Mouse (Mus musculus) cerebellum, adult 2 months (tissue): ENCODE results near the gene Gm49510. TPM values are rescaled to one million over a fixed set of nuclear protein-coding genes. Genes with fewer than 3 reads are reported as not detected.

Experiments
- DNase-seq, 2 experiments: peaks; one replicate each; pipeline ENCODE4 v3.0.0; 2021
- H3K27ac ChIP-seq: fragments of 200-500 bp; 2 replicates; pipeline ENCODE4 v1.5.1; 2012; ENCODE audit warnings: low read length, control low read depth, inconsistent platforms; ENCODE audit not compliant: insufficient read depth
- H3K27me3 ChIP-seq: fragments of 200-500 bp; 2 replicates; pipeline ENCODE4 v1.6.1; 2012; ENCODE audit warnings: inconsistent platforms, mild to moderate bottlenecking, low read length, moderate library complexity; ENCODE audit not compliant: control insufficient read depth, insufficient read depth
- H3K4me1 ChIP-seq: fragments of 200-500 bp; 2 replicates; pipeline ENCODE4 v1.6.1; 2011; ENCODE audit warnings: low read length; ENCODE audit not compliant: control insufficient read depth, insufficient read depth
- H3K4me3 ChIP-seq: fragments of 200-500 bp; replicated peaks from 2 replicates; pipeline ENCODE3; 2011; ENCODE audit warnings: mild to moderate bottlenecking, low read depth, low read length, control low read depth; ENCODE audit not compliant: insufficient read depth
- CTCF ChIP-seq: fragments of 200-500 bp; IDR thresholded peaks from 2 replicates; pipeline ENCODE4 v1.5.1; 2011; ENCODE audit warnings: low read depth, mild to moderate bottlenecking, control low read depth, low read length, moderate library complexity, borderline replicate concordance; ENCODE audit not compliant: insufficient read depth
- POLR2A ChIP-seq: fragments of 200-500 bp; IDR thresholded peaks from 2 replicates; pipeline ENCODE4 v1.6.1; 2011; ENCODE audit warnings: low read length, control low read depth, borderline replicate concordance; ENCODE audit not compliant: insufficient read depth
- whole genome bisulfite sequencing: fragments of 180-500 bp; shearing (Covaris S2); methylation state at CpG from one replicate; pipeline ENCODE4 v1.1.7; 2018; 5-methylcytosine and 5-hydroxymethylcytosine counted together
- polyA plus RNA-seq: library from polyadenylated mRNA; depleted of rRNA; stranded (reverse); fragments of >200 nt; gene quantifications from 2 replicates; pipeline ENCODE4 v1.2.3, GENCODE M21; 2012

Gene Gm49510
- polyA plus RNA-seq, 1 experiment: 0.10 TPM

DNA sequence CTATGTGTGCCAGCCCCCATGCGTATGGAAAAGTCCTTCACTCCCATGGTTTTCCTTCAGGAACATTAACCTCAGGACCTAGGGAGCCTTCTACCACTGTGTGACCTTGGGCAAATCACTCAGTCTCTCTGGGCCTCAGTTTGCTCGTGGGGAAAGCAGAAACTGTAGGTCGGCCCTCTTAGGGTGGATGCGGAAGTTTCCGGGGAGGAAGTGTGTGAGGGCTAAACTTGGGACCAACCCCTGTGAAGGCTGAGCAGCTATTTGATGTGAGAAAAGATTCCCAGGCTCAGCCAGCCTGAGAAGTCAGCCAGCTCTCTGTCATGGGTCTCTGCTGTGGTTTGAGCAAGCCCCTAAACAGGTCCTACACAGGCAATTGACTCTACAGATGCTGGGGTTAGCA lies 37.2 kb upstream of the Gm49510 start:
- H3K27ac ChIP-seq: no peak overlapping the region
- DNase-seq: no peak
- TF ChIP-seq CTCF (no peak), POLR2A (no peak)
- H3K27me3 ChIP-seq: no peaks in the 10 kb centered on the region
- no peak overlapping the region for H3K4me3 ChIP-seq
- peaks cover 15% of the 10 kb centered on the region for H3K4me1 ChIP-seq
- 92% methylated on average over 5 of the region's 5 CpGs for WGBS

DNA sequence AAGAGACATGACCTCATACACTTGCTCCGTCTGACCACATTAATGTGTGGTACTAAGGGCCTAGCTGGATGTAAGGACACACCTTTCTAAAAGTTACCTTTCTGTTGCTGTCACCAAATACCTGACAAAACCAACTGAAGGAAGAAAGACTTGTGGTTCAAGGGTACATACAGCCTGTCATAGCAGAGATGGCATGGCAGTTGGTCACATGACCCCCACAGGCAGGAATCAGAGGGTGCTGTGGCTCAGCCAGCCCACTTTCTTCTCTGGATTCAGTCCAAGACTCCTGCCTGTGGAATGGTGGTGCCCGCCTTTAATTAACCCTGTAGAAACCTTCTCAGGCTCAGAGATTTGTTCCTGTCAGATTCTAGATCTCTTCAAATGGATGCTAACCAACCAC lies 36.3 kb upstream of the Gm49510 start:
- Histone ChIP-seq H3K4me3 (no peak overlapping the region), H3K27me3 (no peaks in the 10 kb centered on the region), H3K4me1 (peaks cover 13% of the 10 kb centered on the region), H3K27ac (no peak overlapping the region)
- TF ChIP-seq CTCF (no peak), POLR2A (no peak)
- WGBS: 66% methylated on average over 2 of the region's 2 CpGs
- no peak for DNase-seq

DNA sequence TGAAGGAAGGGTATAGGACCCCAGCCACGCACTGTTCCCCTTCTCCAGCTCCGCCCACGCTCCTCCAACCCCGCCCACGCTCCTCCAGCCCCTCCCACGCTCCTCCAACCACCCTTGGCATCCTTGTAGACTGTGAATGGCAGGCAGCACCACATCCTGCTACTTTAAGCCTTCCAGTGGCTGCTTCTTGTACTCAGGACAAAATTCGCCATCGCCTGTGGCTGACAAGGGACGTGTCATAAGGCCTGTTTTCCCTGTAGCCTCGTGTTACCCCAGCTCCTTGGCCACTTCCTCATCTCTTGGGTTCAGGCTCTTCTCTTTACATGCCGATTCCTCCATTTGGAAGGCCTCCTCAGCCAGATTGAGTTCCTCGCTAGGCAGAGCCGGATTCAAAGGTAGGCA lies 35.6 kb upstream of the Gm49510 start:
- no peak overlapping the region for H3K27ac ChIP-seq
- H3K4me1 ChIP-seq: peaks cover 11% of the 10 kb centered on the region
- no peaks in the 10 kb centered on the region for H3K27me3 ChIP-seq
- H3K4me3 ChIP-seq: no peak overlapping the region
- 70% methylated on average over 13 of the region's 13 CpGs for WGBS
- no peak for DNase-seq
- TF ChIP-seq POLR2A: no peak

DNA sequence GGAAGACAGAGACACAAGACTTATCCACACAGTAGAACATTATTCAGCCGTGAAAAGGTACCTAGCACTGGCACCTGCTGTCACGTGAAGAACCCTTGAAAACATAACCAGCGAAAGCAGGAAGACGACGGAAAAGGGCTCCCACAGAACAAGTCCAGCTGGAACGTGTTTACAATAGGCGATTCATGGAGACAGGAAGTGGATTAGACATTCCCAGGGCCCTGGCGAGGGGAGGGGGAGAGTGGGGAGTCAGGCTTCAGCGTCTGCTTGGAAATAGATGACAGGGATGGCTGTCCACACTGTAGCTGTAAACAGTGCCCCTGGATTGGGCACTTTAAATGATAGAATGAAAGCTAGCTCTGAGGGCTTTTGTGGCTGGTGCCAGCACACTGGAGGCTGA lies 31.1 kb upstream of the Gm49510 start:
- WGBS: 40% methylated on average over 9 of the region's 9 CpGs
- Histone ChIP-seq H3K27me3 (no peaks in the 10 kb centered on the region), H3K27ac (no peak overlapping the region), H3K4me1 (no peaks in the 10 kb centered on the region), H3K4me3 (no peak overlapping the region)
- TF ChIP-seq POLR2A (no peak), CTCF (no peak)
- no peak for DNase-seq

DNA sequence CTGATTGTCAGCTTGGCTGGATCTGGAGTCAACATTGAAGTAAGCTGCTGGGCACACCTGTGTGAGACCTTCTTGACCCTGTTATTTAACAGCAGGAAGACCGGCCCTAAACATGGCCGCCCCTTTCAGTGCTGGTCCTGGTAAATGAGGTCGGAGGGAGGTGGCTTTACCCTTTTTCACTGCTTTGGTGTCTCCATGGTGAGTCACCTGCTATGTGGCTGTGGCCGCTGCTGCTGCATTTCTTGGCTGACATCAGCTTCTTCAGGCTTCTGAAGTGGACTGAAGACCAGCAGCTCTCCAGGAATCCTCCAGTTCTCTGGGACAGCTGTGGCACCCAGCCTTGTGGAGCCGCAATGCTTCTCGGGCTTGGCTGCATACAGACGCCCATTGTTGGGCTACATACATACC lies 30.6 kb upstream of the Gm49510 start:
- Histone ChIP-seq H3K4me1 (no peaks in the 10 kb centered on the region), H3K27ac (no peak overlapping the region), H3K4me3 (no peak overlapping the region), H3K27me3 (no peaks in the 10 kb centered on the region)
- no peak for DNase-seq
- no peak for TF ChIP-seq POLR2A
- no peak for TF ChIP-seq CTCF
- WGBS: 42% methylated on average over 7 of the region's 7 CpGs

DNA sequence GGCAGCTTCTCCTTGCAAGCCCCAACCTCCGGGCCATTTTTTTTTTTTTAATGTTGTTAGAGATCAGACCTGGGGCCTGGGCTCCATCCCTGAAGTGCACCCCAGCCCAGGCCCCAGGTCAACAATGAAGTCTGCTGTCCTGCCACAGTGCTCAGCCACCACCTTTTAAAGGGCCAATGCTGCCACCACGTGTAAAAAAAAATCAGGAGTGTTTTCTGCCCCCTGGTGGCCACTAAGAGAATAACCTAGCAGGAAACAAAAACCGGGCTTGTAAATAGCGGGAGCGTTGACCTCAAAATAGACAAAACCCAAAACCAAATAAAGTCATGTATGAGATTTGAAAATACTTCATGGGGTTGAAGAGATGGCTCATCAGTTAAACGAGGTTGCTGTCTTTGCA lies 29.7 kb upstream of the Gm49510 start:
- Histone ChIP-seq H3K4me3 (no peak overlapping the region), H3K27ac (no peak overlapping the region), H3K27me3 (no peaks in the 10 kb centered on the region), H3K4me1 (no peaks in the 10 kb centered on the region)
- TF ChIP-seq CTCF: peak; percentile 54; the same call in 1 of the 2 replicates
- no peak for TF ChIP-seq POLR2A
- WGBS: 21% methylated on average over 6 of the region's 6 CpGs
- peak; percentile 59 to 61 for DNase-seq

DNA sequence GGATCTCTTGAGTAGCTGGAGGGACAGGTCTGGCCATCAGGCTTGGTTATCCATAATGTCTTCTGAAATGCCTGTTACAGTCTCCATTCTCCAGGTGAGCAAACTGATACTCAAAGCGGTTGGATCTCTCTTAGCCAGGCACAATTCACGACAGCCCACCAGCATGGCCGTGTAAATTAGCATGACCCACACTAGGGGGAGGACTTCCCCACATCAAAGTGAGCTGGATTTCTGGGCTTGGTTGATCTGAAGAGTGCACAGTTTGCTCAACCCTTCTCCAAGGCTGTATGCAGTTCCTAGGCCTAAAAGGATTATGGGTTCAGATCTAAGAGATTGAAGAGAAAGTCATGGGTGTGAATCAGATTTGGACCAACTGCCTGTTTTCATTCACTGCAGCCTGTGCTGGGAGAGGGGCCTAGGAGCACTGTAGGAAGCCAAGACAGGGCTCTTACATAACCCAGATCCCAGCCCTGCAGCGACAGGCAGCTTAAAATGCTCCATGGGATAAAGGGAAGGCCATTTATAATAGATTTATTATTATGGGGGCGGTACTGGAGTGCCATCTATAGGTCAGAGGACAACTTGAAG lies 27.4 kb upstream of the Gm49510 start:
- no peak for DNase-seq
- TF ChIP-seq POLR2A: no peak
- no peak for TF ChIP-seq CTCF
- no peaks in the 10 kb centered on the region for H3K4me1 ChIP-seq
- no peak overlapping the region for H3K4me3 ChIP-seq
- whole genome bisulfite sequencing: 62% methylated on average over 5 of the region's 5 CpGs
- no peaks in the 10 kb centered on the region for H3K27me3 ChIP-seq
- no peak overlapping the region for H3K27ac ChIP-seq

DNA sequence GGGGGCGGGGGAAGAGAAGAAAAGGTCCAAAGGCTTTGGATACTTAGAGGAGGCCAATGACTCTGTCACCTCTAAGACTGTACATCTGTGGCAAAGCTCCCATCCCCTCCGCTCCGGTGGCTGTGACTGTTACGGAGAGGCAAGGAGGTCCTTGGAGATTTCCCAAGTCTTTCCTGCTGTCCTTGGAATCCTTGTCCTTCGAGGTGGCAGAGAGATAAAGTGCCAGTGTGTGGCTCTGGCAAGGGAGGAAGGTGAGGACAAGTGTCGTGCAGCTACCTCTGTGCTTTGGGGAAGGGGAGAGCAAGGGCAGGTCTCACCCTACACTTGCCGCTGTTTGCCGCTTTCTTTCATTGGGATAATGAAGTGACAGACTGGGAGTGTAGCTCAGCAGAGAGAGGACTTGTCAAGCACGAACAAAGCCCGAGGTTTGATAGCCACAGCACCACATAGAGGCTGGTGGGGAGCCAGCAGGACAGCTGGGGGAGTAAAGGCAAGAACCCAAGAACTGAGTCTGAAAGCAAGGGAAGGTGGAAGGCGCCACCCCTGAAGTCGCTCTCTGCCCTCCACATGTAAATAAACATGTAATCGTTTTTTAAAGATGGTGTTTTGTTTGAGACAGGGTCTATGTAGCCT lies 25.5 kb upstream of the Gm49510 start:
- H3K27me3 ChIP-seq: no peaks in the 10 kb centered on the region
- DNase-seq: no peak
- H3K4me3 ChIP-seq: no peak overlapping the region
- 0 out of 2 replicates have a peak, but pooled peaks cover under 1% of the 10 kb centered on the region for H3K4me1 ChIP-seq
- H3K27ac ChIP-seq: no peak overlapping the region
- 29% methylated on average over 13 of the region's 13 CpGs for WGBS
- TF ChIP-seq CTCF: no peak

DNA sequence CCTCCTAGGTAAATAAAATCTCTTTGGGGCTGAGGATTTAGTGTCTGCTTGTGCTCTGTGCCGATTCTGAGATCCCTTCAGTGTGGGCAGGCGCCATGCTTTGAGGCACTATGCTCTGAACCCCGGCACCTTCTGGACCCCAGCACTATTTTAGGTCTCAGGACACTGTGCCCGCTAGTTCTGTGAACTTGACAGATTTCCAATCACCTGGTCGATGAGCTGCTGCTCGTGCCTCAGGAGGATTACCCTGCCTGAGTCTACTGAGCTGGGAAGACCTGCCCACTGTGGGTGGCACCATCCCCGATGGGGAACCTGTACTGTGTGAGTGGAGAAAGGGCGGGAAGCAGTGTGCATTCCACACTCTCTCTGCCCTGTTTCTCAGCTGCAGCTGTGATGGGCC lies 24.5 kb upstream of the Gm49510 start:
- no peak overlapping the region for H3K27ac ChIP-seq
- TF ChIP-seq POLR2A (no peak), CTCF (no peak)
- H3K4me3 ChIP-seq: no peak overlapping the region
- no peak for DNase-seq
- no peaks in the 10 kb centered on the region for H3K27me3 ChIP-seq
- WGBS: 73% methylated on average over 8 of the region's 8 CpGs
- H3K4me1 ChIP-seq: peaks cover 11% of the 10 kb centered on the region; the same call in 1 of the 2 replicates
